Mouse (Mus musculus): ENCODE data around the gene Gm10570. TPM values are rescaled to one million over a fixed set of nuclear protein-coding genes. Genes with fewer than 3 reads are reported as not detected.
A peak's percentile ranks its signal among the peaks of the same experiment; 100 is the strongest.

The Gm10570 gene
- total RNA-seq, 2 experiments from 2014 or later = 1.8 TPM; not detected in 1

GRCm38 (mm10) chr4:130309254-130309653 is 780 bp upstream of the Gm10570 start:
- intact Hi-C loops (cut with DNase I) = loop anchor here (5.0 kb wide), 1 partner anchor 112 kb away; no protein-coding TSS in a partner anchor
- DNase-seq (ENCODE audit: extremely low spot score in 1 of 2, low spot score in 2 of 2) = no peak

- intact Hi-C loops (cut with DNase I) = loop anchor here (5.0 kb wide), 1 partner anchor 111 kb away; no protein-coding TSS in a partner anchor
- peak; percentile 34 to 78 for DNase-seq (ENCODE audit: extremely low spot score in 1 of 2, low spot score in 2 of 2)
Measured at GRCm38 (mm10) chr4:130307851-130308230, 633 bp downstream of the Gm10570 start.

GRCm38 (mm10) chr4:130306796-130307630 is 1.5 kb downstream of the Gm10570 start:
- DNase-seq (ENCODE audit: extremely low spot score in 1 of 2, low spot score in 2 of 2) = no peak
- intact Hi-C loops (cut with DNase I) = loop anchor here (5.0 kb wide), 1 partner anchor 110 kb away; no protein-coding TSS in a partner anchor

- no peak for DNase-seq (ENCODE audit: extremely low spot score in 1 of 2, low spot score in 2 of 2)
Measured at GRCm38 (mm10) chr4:130304746-130305145, 3.7 kb downstream of the Gm10570 start.

GRCm38 (mm10) chr4:130302285-130302870 is 6.1 kb downstream of the Gm10570 start:
- DNase-seq (ENCODE audit: extremely low spot score in 1 of 2, low spot score in 2 of 2) = no peak
- intact Hi-C loops (cut with DNase I) = no loop called here

More at GRCm38 (mm10) chr4:130304746-130305145, 3.7 kb downstream of the Gm10570 start:
- intact Hi-C loops (cut with DNase I) = loop anchor here (5.0 kb wide), 1 partner anchor 107 kb away; no protein-coding TSS in a partner anchor

- DNase-seq (ENCODE audit: extremely low spot score in 1 of 2, low spot score in 2 of 2) = no peak
- intact Hi-C loops (cut with DNase I) = no loop called here
Measured at GRCm38 (mm10) chr4:130299629-130300018, 8.8 kb downstream of the Gm10570 start.

GRCm38 (mm10) chr4:130298877-130299628 is 9.4 kb downstream of the Gm10570 start:
- intact Hi-C loops (cut with DNase I) = no loop called here
- no peak for DNase-seq (ENCODE audit: extremely low spot score in 1 of 2, low spot score in 2 of 2)

GRCm38 (mm10) chr4:130297123-130297529 is 11.3 kb downstream of the Gm10570 start:
- no peak for DNase-seq (ENCODE audit: extremely low spot score in 1 of 2, low spot score in 2 of 2)
- intact Hi-C loops (cut with DNase I) = no loop called here

GRCm38 (mm10) chr4:130296243-130296965 is 12.1 kb downstream of the Gm10570 start:
- intact Hi-C loops (cut with DNase I) = no loop called here
- no peak for DNase-seq (ENCODE audit: extremely low spot score in 1 of 2, low spot score in 2 of 2)

GRCm38 (mm10) chr4:130295047-130295745 is 13.3 kb downstream of the Gm10570 start:
- no peak for DNase-seq (ENCODE audit: extremely low spot score in 1 of 2, low spot score in 2 of 2)
- intact Hi-C loops (cut with DNase I) = no loop called here

- intact Hi-C loops (cut with DNase I) = no loop called here
- no peak for DNase-seq (ENCODE audit: extremely low spot score in 1 of 2, low spot score in 2 of 2)
Measured at GRCm38 (mm10) chr4:130294513-130294912, 14.0 kb downstream of the Gm10570 start.

GRCm38 (mm10) chr4:130292271-130292670 is 16.2 kb downstream of the Gm10570 start:
- DNase-seq (ENCODE audit: extremely low spot score in 1 of 2, low spot score in 2 of 2) = peak in 1 of 2 experiments; percentile 55
- intact Hi-C loops (cut with DNase I) = loop anchor here (1.0 kb wide), 1 partner anchor 93 kb away; no protein-coding TSS in a partner anchor

- intact Hi-C loops (cut with DNase I) = no loop called here
- DNase-seq (ENCODE audit: extremely low spot score in 1 of 2, low spot score in 2 of 2) = no peak
Measured at GRCm38 (mm10) chr4:130289824-130290223, 18.6 kb downstream of the Gm10570 start.

GRCm38 (mm10) chr4:130286531-130286930 is 21.9 kb downstream of the Gm10570 start:
- intact Hi-C loops (cut with DNase I) = no loop called here
- no peak for DNase-seq (ENCODE audit: extremely low spot score in 1 of 2, low spot score in 2 of 2)

GRCm38 (mm10) chr4:130283826-130284225 is 24.6 kb downstream of the Gm10570 start:
- intact Hi-C loops (cut with DNase I) = no loop called here
- DNase-seq (ENCODE audit: extremely low spot score in 1 of 2, low spot score in 2 of 2) = no peak

GRCm38 (mm10) chr4:130282856-130283255 is 25.6 kb downstream of the Gm10570 start:
- intact Hi-C loops (cut with DNase I) = no loop called here
- DNase-seq (ENCODE audit: extremely low spot score in 1 of 2, low spot score in 2 of 2) = no peak

GRCm38 (mm10) chr4:130279105-130279504 is 29.4 kb downstream of the Gm10570 start, which contains the start of gene Serinc2:
Gene Serinc2 (minus strand): TSS chr4:130279205.
- intact Hi-C loops (cut with DNase I) = no loop called here
- DNase-seq (ENCODE audit: extremely low spot score in 1 of 2, low spot score in 2 of 2) = no peak

GRCm38 (mm10) chr4:130276573-130277176 is 31.8 kb downstream of the Gm10570 start:
- intact Hi-C loops (cut with DNase I) = no loop called here

More at GRCm38 (mm10) chr4:130276573-130277176, 31.8 kb downstream of the Gm10570 start:
- DNase-seq (ENCODE audit: extremely low spot score in 1 of 2, low spot score in 2 of 2) = no peak
